Mouse (Mus musculus) adrenal gland (tissue): ENCODE measurements around the gene Calr.

Source experiments
- intact Hi-C: fragments of 180-260 bp; cut with DNase I; formaldehyde crosslinking; loops from one replicate; pipeline ENCODE4 v1.15.1; 2025
- microRNA-seq, 2 experiments: library from miRNA; unstranded; fragments of <30 nt; microRNA quantifications; one replicate each; pipeline ENCODE4; 2019

Calr gene

GRCm38 (mm10) chr8:84793791-84794485 lies 52.8 kb downstream of the Calr start:
- intact Hi-C loops, result no loop called here

GRCm38 (mm10) chr8:84793134-84793533 lies 53.6 kb downstream of the Calr start:
- intact Hi-C loops, result no loop called here

- intact Hi-C loops, result no loop called here
Observed at GRCm38 (mm10) chr8:84792429-84792947, 54.2 kb downstream of the Calr start.

Small RNAs within 50 kb of the gene (microRNA-seq; reads per million reads assigned to microRNA genes)
- gene Mir7069, result 3.7 to 5.2 reads per million in 2 experiments
